ENCODE assay signal across 9 mouse cellular contexts in genomic region chr4:129125736-129126451, GRCm38 (mm10). TPM values are rescaled to one million over a fixed set of nuclear protein-coding genes. Genes with fewer than 3 reads are reported as not detected.
A peak's percentile ranks its signal among the peaks of the same experiment; 100 is the strongest.
DNase-seq lines count a peak whose midpoint lies in the region; ATAC-seq and TF ChIP-seq lines count a peak whose summit lies in the region.
"Had no signal": no experiment of that assay in that cellular context is flagged by ENCODE, and none has a peak within 500 bp of the region (broad histone marks: within the 10 kb centered on the region; RNA-seq: fewer than 3 reads in every experiment).

No protein-coding gene starts in this region.

- TF ChIP-seq CTCF in kidney, adult 2 months (conservative IDR thresholded peaks at IDR 0.05; ENCODE audit: insufficient read depth, insufficient read length, low read depth, low read length): no peak

- H3K4me2 ChIP-seq in hindbrain, embryonic 13.5 days: peak overlapping the region; percentile 40
- peak overlapping the region; percentile 44 for H3K4me2 ChIP-seq in lung, embryonic 16.5 days (ENCODE audit: low read depth, low read length)

- H3K27me3 ChIP-seq in kidney, adult 2 months (replicated peaks; ENCODE audit: control insufficient read depth, insufficient read depth, low read length): no peaks in the 10 kb centered on the region; the same call in 1 of the 2 replicates
- H3K27me3 ChIP-seq in forebrain, embryonic 10.5 days (ENCODE audit: poor library complexity, severe bottlenecking): peaks cover 88% of the 10 kb centered on the region
- peaks cover 36% of the 10 kb centered on the region for H3K27me3 ChIP-seq in hindbrain, embryonic 13.5 days
- peaks cover 19% of the 10 kb centered on the region for H3K27me3 ChIP-seq in lung, embryonic 16.5 days (ENCODE audit: control insufficient read depth, insufficient read depth, low read depth, low read length)

- no peaks in the 10 kb centered on the region for H3K9me3 ChIP-seq in forebrain, embryonic 10.5 days
- no peaks in the 10 kb centered on the region for H3K9me3 ChIP-seq in hindbrain, embryonic 13.5 days
- H3K9me3 ChIP-seq in lung, embryonic 16.5 days (ENCODE audit: control insufficient read depth, low read length): no peaks in the 10 kb centered on the region

- WGBS in kidney, adult 2 months: 30% methylated on average over 19 of the region's 19 CpGs
- 8% methylated on average over 19 of the region's 19 CpGs for WGBS in forebrain, embryonic 10.5 days
- WGBS in hindbrain, embryonic 13.5 days: 16% methylated on average over 19 of the region's 19 CpGs
- 8% methylated on average over 19 of the region's 19 CpGs for WGBS in lung, embryonic 16.5 days

- TF ChIP-seq POLR2A in kidney, adult 2 months (IDR thresholded peaks at IDR 0.05; ENCODE audit: low read depth, low read length): no peak

- no peaks in the 10 kb centered on the region for H3K36me3 ChIP-seq in kidney, adult 2 months (ENCODE audit: control insufficient read depth, insufficient read depth, low read length)
- no peaks in the 10 kb centered on the region for H3K36me3 ChIP-seq in forebrain, embryonic 10.5 days (replicated peaks)
- no peaks in the 10 kb centered on the region for H3K36me3 ChIP-seq in hindbrain, embryonic 13.5 days
- no peaks in the 10 kb centered on the region for H3K36me3 ChIP-seq in lung, embryonic 16.5 days (ENCODE audit: control insufficient read depth, insufficient read depth, low read length)

- no peaks in the 10 kb centered on the region for H3K4me1 ChIP-seq in kidney, adult 2 months (ENCODE audit: control insufficient read depth, insufficient read depth, low read length)
- H3K4me1 ChIP-seq in forebrain, embryonic 10.5 days: peaks cover 58% of the 10 kb centered on the region
- peaks cover 64% of the 10 kb centered on the region for H3K4me1 ChIP-seq in hindbrain, embryonic 13.5 days (replicated peaks)
- peaks cover 22% of the 10 kb centered on the region for H3K4me1 ChIP-seq in lung, embryonic 16.5 days (replicated peaks; ENCODE audit: control insufficient read depth, insufficient read depth, low read length)

- DNase-seq in kidney, adult 2 months: peak; percentile 32
- DNase-seq in kidney, adult 11 months: no peak
- DNase-seq in forebrain, embryonic 10.5 days (ENCODE audit: extremely low spot score, low spot score): no peak
- peak; percentile 66 for DNase-seq in testis, postnatal 10 days (ENCODE audit: low spot score)
- no peak for DNase-seq in yolk sac, embryonic 10.5 days (ENCODE audit: low spot score)

- no peak overlapping the region for H3K27ac ChIP-seq in kidney, adult 2 months (ENCODE audit: insufficient read depth, low read depth, low read length)
- H3K27ac ChIP-seq in forebrain, embryonic 10.5 days: peak overlapping the region; percentile 48; the same call in 1 of the 2 replicates
- peak overlapping the region; percentile 66 for H3K27ac ChIP-seq in hindbrain, embryonic 13.5 days
- H3K27ac ChIP-seq in lung, embryonic 16.5 days (ENCODE audit: low read length): peak overlapping the region; percentile 78

- no peak for ATAC-seq in hindbrain, embryonic 13.5 days (ENCODE audit: low FRiP score)
- ATAC-seq in lung, embryonic 16.5 days (ENCODE audit: low read depth): peak; percentile 86
- no peak for ATAC-seq in CD4-positive, CD25-positive, alpha-beta regulatory T cell, adult 4 months

- 0 out of 2 replicates have a peak overlapping the region, but pooled peaks have one; percentile 43 for H3K9ac ChIP-seq in hindbrain, embryonic 13.5 days
- H3K9ac ChIP-seq in lung, embryonic 16.5 days (ENCODE audit: low read length): no peak overlapping the region

- H3K4me3 ChIP-seq in kidney, adult 2 months (ENCODE audit: insufficient read depth, low read depth, low read length): no peak overlapping the region
- peak overlapping the region; percentile 46 for H3K4me3 ChIP-seq in forebrain, embryonic 10.5 days
- H3K4me3 ChIP-seq in hindbrain, embryonic 13.5 days: peak overlapping the region; percentile 15
- H3K4me3 ChIP-seq in lung, embryonic 16.5 days (ENCODE audit: low read length): peak overlapping the region; percentile 23

RNA-seq across cellular contexts. Expression of gene Hpca, which starts 4.1 kb away (rescaled TPM):
- 0.41 and 0.60 TPM in 2 replicates for polyA plus RNA-seq in kidney, adult 2 months (2012; rRNA removed)
- 0.18 and 0.43 TPM in 2 replicates for polyA plus RNA-seq in forebrain, embryonic 10.5 days (2016; fragmentation: Nextera tagmentation; extraction: Ambion mirVana)
- 36.3 and 39.7 TPM in 2 replicates for polyA plus RNA-seq in hindbrain, embryonic 13.5 days (2015; fragmentation: Nextera tagmentation; extraction: Ambion mirVana)
- polyA plus RNA-seq in lung, embryonic 16.5 days (2015; fragmentation: Nextera tagmentation; extraction: Ambion mirVana): 2.6 and 2.8 TPM in 2 replicates
- polyA plus RNA-seq in CD4-positive, CD25-positive, alpha-beta regulatory T cell, adult 4 months (2017; shearing (Covaris generic)): not detected
- polyA plus RNA-seq: spleen, adult 2 months had no signal

RNA-seq across cellular contexts. Expression of gene Fndc5, which starts 10.9 kb away (rescaled TPM):
- polyA plus RNA-seq in kidney, adult 2 months (2012; rRNA removed): 2.6 and 3.3 TPM in 2 replicates
- polyA plus RNA-seq in forebrain, embryonic 10.5 days (2016; fragmentation: Nextera tagmentation; extraction: Ambion mirVana): 0.56 and 0.93 TPM in 2 replicates
- 5.4 and 6.5 TPM in 2 replicates for polyA plus RNA-seq in hindbrain, embryonic 13.5 days (2015; fragmentation: Nextera tagmentation; extraction: Ambion mirVana)
- 2.2 and 2.9 TPM in 2 replicates for polyA plus RNA-seq in lung, embryonic 16.5 days (2015; fragmentation: Nextera tagmentation; extraction: Ambion mirVana)
- polyA plus RNA-seq in CD4-positive, CD25-positive, alpha-beta regulatory T cell, adult 4 months (2017; shearing (Covaris generic)): under 1 TPM; 0.27 to 0.28 TPM

RNA-seq across cellular contexts. Expression of gene Tmem54, which starts 20.5 kb away (rescaled TPM):
- polyA plus RNA-seq in kidney, adult 2 months (2012; rRNA removed): 9.3 and 9.9 TPM in 2 replicates
- 3.3 and 4.6 TPM in 2 replicates for polyA plus RNA-seq in forebrain, embryonic 10.5 days (2016; fragmentation: Nextera tagmentation; extraction: Ambion mirVana)
- not detected in 2 replicates for polyA plus RNA-seq in hindbrain, embryonic 13.5 days (2015; fragmentation: Nextera tagmentation; extraction: Ambion mirVana)
- 16.3 and 17.7 TPM in 2 replicates for polyA plus RNA-seq in lung, embryonic 16.5 days (2015; fragmentation: Nextera tagmentation; extraction: Ambion mirVana)
- polyA plus RNA-seq in CD4-positive, CD25-positive, alpha-beta regulatory T cell, adult 4 months (2017; shearing (Covaris generic)): not detected

Comparison
In these comparisons a context has a peak if more than half of its experiments do, and no peak if none do; other contexts are left out.
1. DNase-seq: peak in kidney, adult 2 months (single experiment) and testis, postnatal 10 days (single experiment); none in kidney, adult 11 months (single experiment), forebrain, embryonic 10.5 days (single experiment) and yolk sac, embryonic 10.5 days (single experiment).